Mouse (Mus musculus): ENCODE data around the gene R3hdm4.

R3hdm4 gene

DNA sequence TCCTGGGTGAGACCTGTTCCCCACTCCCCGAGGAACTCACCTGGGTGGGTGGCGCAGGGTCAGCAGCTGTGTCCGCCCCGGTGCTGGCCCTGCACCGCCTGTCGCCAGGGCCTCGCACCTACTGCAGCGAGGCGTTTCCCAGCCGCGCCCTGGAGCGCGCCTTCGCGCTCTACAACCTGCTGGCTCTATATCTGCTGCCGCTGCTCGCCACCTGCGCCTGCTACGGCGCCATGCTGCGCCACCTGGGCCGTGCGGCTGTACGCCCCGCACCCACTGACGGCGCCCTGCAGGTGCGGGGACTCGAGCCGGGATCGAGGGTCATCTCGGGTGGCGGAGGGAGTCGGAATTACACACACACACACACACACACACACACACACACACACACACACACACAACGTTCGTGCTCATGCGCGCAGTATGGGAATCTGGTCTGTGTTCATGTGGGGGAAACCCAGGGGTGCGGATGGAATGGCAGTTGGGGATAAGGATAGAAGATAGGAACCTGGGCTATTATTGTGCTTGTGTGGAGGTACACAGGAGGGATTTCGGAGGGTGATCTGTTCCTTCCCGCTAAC is at the start of gene R3hdm4:
R3hdm4 (minus strand) TSS at position 251 of the 578 bp plus-strand sequence.
- in situ Hi-C loops (cut with MboI) = loop anchor here (5.0 to 10.0 kb wide), 2 partner anchors 36 to 86 kb away; no protein-coding TSS in a partner anchor

DNA sequence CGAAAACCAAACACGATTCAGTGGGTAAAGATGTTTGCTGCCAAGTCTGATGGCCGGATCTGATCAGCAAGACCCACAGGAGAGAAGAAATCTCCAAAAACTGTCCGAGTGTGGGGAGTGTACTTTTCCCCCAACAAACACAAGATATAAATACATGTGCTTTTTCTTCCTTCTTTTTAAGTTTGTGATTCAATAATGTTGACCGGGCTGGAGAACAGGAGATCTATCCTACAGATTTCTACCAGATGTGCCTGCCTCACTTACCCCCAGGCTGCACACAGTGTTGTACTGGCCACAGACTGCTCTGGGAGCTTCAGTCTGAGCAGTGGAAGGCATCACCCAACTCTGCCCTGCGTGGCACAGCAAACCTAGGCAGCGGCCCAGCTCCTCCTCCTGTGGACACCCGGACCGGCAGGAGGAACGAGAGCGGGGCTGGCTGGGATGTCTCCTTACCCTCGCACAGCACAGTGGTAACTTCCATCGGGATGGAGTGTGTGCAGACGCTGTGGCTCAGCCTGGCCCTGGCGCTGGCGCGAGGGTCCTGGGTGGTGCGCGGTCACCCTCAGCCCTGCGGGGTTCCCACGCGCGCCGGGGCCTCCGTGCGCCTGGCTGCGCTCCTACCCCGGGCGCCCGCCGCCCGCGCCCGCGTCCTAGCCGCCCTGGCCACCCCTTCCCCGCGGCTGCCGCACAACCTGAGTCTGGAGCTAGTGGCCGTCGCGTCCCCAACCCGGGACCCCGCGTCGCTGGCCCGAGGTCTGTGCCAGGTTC is 49.6 kb upstream of the R3hdm4 start, which contains the start of gene Grin3b:
Grin3b (plus strand) TSS at position 301 of the 768 bp plus-strand sequence.
- in situ Hi-C loops (cut with MboI) = no loop called here

DNA sequence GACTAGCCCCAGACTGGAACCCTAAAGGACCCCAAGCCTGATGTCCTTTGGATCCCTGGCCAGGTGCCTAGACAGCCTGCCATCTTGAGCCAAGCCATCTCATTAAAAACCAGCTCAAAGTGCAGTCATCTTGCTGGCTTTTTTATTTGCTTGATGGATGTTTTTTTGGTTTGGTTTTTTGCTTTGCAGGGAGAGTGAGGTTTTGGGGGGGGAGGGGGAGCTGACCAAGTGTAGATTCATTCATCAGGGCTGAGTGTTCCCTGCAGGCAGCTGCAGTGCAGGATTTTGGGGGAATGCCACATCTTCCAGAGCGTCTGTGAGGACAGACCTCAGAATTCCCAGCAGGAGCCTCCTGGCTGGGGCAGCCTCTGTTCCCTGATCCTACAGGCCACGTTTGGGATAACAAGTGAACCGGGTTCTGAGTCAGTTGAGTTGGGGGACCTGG is 48.1 kb upstream of the R3hdm4 start:
- in situ Hi-C loops (cut with MboI) = no loop called here

DNA sequence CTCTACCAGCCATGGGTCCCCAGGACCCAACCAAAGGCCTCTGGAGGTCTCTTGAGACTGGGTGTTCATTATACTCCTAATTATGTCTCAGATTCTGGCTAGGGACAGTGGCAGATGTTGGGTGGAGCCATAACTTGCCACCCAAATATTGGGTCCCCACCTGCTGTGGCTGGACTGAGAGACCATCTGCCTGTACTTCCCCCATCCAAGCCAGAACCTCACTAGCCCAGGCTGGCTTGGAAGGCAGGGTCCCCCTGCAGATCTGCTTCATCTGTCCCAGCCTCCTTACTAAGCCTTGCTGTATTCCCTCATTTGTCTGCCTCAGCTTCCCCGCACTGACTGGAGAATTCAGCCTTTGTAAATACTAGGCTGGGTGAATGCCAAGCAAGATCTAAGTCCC is 47.2 kb upstream of the R3hdm4 start:
- in situ Hi-C loops (cut with MboI) = no loop called here

DNA sequence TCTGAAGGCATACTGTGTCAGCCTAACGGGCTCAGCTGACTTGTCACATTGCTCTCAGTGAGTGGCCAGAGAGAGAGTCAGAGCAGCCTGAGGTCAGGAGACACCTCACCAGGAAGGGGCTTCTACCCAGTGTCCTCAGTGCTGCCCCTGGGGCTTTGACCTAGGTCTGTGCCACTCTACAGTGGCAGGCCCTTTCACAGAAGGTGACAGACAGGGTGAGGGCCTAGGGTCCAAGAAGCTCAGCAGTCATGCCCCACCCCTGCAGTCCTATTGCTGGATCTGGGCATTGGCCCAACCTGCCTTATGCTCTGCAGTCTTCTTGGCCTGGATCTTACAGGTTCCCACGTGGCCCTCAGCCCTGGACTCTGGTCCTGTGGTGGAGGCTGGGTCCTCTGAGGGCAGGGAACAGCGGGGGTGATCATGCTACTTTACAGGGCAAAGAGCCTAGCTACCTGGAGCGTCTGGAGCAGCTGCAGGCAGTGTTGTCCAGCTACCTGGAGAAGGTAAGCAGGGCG is 45.9 kb upstream of the R3hdm4 start:
- in situ Hi-C loops (cut with MboI) = no loop called here

DNA sequence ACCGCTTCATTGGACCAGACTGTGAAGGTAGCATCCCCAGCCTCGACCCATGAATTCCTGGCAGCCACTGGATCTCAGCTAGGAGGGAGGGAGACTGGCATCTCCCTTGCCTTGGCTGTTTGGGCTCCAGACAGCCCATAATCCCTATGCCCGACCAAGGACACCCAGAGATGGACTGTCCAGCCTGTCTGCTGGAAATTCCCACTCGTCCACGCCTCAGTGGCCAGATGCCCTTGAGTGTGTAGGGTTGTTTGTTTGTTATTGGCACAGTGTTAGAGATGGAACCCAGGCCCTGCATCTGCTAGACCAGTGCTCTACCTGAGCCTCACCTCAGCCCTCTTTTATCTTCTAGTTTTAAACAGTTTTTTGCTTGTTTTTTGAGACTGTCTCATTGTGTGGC is 44.3 kb upstream of the R3hdm4 start:
- in situ Hi-C loops (cut with MboI) = no loop called here

DNA sequence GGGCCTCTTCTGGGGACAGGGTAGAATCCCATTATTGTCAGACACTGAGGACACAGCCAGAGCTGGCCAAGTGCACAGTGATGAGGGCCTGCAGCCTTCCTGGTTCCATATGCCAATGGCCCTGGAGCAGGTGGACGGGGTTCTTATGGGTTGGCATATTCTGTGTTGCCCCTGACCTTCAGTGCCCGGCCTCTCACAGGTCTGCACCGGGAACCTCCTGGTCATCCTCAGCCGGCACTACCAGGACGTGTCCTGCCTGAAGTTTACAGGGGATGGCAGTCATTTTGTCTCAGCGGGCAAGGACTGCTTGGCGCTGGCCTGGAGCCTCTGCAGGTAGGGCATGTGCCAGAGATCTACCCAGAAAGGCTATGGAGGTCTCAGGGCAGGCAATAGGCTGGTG is 43.7 kb upstream of the R3hdm4 start:
- in situ Hi-C loops (cut with MboI) = no loop called here

DNA sequence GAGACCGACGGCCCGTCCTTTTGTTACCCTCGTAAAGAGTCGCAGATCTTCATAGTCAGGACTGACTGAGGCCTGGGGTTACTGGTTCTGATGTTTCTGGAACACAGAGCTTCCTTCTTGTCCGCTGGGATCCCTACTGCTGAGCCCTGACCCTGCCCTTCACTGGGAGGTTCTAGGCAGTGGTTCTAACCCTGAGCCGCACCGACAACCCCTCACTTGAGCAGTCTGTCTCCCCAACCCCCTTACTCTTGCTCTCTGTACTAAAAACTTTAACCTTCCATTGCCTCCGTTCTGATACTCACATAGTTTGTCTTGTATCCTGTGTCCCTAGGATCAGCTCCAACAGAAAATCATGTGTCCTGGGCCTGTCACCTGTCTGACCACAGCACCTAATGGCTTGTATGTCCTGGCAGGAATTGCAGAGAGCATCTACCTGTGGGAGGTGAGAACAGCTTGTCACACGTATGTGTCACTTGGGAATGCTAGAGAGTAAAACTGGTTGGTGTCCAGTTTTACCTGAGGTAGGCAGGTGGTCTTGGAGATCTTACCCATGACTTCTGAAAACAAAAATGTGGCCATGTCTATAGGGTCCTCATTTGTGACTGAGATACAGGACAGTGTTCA is 39.8 kb upstream of the R3hdm4 start:
- in situ Hi-C loops (cut with MboI) = no loop called here

DNA sequence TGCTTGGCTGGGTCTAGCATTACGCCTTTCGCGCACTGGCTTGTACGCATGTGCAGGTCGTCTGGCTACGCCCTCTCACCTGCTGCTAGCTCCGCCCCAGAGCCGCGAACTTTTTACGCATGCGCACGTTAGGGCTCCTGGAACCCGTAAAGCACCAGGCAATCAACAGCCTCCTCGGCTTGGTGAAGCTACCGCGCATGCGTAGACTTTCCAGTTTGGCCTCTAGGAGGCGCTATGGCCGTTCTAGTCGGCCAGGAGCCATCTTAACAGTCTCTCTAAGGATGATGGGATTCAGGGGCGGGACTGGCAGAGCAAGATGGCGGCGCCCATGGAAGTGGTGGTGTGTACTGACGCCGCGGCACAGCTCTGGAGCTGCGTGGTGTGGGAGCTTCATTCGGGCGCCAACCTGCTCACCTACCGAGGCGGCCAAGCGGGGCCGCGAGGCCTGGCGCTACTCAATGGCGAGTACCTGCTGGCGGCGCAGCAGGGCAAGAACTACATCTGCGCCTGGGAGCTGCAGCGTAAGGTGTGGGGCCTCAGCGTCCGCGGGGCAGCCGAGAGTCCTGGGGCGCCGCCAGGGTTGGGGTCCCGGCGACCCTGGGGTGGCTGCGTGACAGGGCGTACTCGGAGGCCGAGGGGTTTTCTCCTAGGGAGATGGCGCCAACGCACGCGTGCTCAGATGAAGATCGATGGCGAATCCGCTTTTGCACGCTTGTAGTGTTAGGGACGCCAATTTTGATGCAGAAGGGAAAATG is 39.0 kb upstream of the R3hdm4 start, which contains the start of gene Wdr18:
Wdr18 (plus strand) TSS at position 306 of the 755 bp plus-strand sequence.
- in situ Hi-C loops (cut with MboI) = loop anchor here (5.0 to 10.0 kb wide), 3 partner anchors 38 to 125 kb away; partner anchors contain the start of genes Elane and R3hdm4

DNA sequence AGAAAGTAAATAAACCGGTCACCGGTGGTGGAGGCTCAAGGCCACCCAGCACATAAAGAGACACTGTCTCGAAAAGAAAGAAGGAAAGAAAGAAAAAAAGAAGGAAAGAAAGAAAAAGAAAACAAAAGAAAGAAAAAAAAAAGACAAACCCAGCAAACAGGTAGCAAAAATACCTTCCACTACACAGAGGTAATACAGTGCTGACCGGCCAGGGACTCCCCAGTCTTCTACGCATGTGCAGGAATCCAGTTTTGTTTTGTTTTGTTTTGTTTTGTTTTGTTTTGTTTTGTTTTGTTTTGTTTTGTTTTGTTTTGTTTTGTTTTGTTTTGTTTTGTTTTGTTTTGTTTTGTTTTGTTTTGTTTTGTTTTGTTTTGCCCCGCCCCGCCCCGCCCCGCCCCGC is 38.4 kb upstream of the R3hdm4 start:
- in situ Hi-C loops (cut with MboI) = loop anchor here (5.0 to 10.0 kb wide), 3 partner anchors 37 to 125 kb away; partner anchors contain the start of genes Elane and R3hdm4

DNA sequence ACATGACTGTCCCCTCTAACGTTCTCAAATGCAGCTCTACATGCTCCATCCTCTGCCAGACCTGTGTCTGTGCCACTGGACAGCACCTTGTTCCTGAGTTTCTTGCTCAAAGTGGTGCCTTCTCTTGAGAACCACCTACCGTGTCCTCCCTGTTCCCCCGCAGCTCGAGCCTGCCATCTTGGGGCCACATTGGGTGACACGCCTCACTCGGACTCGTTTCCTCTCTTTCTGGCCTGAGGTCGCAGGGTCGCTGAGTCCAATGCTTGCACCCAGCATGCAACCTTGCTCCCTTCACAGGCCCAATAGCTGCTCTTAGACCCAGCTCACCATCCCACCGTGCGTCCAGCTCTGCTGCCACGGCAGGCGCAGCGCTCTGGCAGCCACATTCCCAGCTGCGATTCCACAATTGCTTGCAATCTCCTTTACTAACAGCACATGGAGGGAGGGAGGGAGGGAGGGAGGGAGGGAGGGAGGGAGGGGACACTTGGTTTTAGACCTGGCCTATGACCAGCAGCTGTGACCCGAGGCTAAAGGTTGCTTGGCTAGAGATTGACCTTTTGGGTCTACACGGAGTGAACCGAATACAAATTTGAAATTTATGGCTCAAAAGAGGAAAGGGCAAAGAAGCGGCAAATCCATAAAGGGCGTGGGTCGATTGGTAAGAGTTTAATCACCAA is 37.3 kb upstream of the R3hdm4 start:
- in situ Hi-C loops (cut with MboI) = loop anchor here (5.0 to 10.0 kb wide), 3 partner anchors 36 to 123 kb away; partner anchors contain the start of genes Elane and R3hdm4

DNA sequence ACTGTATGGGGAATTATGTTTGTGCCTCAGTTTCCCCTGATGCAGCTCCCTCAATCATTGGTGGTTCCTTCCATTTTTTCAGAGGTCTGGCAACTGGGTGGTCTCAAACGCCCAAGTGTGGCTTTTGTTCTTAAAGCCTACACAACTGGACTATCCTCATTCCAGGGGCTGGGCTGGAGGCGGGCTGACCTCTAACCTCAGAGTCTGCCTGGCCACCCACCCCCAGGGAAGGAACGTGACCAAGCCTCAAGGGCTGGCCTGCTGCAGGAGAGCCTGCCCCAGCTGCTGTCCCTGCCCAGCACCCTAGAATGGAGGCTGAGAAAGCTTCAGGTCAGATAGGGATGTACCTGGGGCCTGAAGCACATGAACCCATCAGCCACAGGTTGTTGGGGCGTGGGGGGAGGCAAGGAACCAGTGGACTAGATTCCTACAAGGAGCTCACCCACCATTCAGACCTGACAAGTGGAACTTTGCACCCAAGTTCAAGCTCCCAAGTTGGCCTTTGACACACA is 35.7 kb upstream of the R3hdm4 start:
- in situ Hi-C loops (cut with MboI) = loop anchor here (5.0 to 10.0 kb wide), 3 partner anchors 34 to 122 kb away; partner anchors contain the start of genes Elane and R3hdm4

DNA sequence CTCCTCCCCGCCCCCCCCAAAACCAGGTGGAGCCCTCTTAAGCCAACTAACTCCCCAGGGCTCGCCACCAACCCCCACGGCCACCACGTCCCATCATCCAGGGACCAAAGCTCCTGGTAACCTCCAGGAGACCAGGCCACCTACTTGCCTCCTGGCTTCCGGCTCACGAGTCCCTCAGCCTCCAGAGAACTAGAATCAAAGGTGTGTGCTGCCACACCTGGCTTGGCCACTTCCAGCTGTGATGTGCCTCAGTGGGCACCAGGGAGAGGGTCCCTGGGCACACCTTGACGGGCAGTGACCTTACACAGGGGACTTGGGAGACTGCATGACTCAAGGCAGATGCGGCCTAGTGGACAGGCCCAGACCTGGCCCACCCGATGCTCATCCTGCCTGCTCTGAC is 34.7 kb upstream of the R3hdm4 start:
- in situ Hi-C loops (cut with MboI) = loop anchor here (5.0 to 10.0 kb wide), 3 partner anchors 33 to 121 kb away; partner anchors contain the start of genes Elane and R3hdm4

DNA sequence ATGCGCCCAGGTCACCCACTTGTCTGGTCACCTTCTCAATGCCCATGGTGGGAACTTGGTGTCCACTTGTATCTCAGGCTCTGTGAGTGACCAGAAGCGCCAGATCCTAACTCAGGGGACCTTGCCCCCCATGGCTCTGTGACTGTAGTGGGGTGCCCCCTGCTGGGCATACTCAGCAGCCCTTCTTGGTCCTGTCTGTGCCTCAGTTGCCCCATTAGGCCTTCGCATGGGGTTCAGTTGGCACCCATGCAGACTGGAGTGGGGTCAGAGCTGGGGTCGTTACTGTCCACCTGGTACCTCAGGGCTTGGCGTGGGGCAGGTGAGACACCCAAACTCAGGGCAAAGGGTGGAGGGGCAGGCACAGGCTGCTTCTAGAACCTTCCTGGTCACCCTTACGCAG is 32.9 kb upstream of the R3hdm4 start:
- in situ Hi-C loops (cut with MboI) = loop anchor here (10.0 kb wide), 2 partner anchors 69 to 119 kb away; partner anchors contain the start of gene Elane

DNA sequence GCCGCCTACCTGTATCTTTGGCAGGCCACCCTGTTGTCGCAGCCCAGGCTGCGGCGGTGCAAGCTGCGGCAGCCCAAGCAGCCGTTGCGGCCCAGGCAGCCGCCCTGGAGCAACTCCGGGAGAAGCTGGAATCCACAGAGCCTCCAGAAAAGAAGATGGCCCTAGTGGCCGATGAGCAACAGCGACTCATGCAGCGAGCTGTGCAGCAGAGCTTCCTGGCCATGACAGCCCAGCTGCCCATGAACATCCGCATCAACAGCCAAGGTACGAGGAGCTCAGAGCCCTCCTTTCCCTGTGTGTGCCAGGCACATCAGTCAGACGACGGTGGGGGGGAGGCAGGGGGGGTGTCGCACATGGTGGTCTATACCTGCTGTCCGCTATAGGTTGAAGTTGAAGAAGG is 29.7 kb upstream of the R3hdm4 start:
- in situ Hi-C loops (cut with MboI) = loop anchor here (10.0 kb wide), 2 partner anchors 66 to 116 kb away; partner anchors contain the start of gene Elane

DNA sequence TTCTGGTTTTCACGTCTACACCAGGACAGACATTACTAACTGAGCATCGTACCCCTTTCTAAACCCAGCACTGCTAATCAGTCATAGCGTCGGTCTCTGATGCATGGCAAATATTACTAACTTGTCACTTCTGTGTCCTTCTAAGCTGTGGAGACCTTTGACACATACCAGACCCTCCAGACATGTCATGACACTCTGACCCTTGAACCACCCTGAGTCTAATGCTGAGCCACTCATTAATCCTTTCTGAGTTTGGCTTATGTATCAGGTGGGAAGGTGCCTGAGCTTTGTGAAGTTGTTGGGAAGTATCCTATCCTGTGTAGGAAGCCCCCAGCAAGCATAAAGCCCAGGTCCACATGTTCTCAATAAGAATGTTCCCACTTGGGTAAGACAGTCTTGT is 28.9 kb upstream of the R3hdm4 start:
- in situ Hi-C loops (cut with MboI) = loop anchor here (10.0 kb wide), 2 partner anchors 65 to 115 kb away; partner anchors contain the start of gene Elane

DNA sequence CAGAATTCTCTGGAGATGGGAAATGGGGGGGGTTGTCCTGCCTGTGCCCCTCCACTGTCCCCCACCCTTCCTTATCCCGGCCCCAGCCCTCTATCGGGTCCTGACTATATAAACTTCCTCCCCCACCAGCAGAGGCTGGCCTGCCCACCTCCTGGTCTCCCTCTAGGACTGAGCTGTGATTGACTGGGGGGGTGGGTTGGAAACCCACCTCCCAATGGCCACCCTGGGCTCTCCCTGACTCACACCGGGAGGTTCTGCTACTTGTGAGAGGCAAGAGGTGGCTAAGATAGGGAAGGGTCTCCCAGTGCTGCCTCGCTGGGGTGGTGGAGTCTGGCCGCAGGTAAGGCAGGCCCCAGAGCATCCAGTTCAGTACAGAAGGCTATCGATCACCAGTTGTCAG is 26.5 kb upstream of the R3hdm4 start:
- in situ Hi-C loops (cut with MboI) = no loop called here

DNA sequence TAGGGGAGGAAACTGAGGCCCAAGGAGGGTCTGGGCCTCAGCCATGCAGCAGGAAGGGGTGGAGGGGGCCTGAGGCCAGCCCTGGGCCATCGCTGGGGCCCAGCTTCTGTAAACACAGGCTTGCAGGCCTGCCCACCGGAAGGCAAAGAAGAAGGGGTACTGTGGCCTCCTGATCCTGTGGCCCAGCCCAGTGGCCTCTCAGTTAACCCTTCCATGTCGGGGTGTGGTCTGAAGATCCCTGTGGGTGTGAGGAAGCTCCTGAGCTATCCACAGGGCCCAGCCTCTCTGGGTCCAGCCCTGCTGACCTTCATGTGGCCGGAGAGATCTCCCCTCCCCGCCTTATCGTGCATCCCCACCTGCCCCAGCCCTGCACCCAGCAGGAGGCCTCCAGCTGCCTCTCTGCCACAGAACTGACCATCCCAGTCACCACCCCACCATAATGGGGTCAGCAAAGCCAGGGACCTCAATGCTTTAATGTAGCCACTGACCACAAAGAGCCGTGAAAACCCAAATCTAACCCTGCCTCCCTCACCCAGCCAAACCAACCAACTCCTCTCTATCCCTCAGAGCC is 25.8 kb upstream of the R3hdm4 start:
- in situ Hi-C loops (cut with MboI) = no loop called here

DNA sequence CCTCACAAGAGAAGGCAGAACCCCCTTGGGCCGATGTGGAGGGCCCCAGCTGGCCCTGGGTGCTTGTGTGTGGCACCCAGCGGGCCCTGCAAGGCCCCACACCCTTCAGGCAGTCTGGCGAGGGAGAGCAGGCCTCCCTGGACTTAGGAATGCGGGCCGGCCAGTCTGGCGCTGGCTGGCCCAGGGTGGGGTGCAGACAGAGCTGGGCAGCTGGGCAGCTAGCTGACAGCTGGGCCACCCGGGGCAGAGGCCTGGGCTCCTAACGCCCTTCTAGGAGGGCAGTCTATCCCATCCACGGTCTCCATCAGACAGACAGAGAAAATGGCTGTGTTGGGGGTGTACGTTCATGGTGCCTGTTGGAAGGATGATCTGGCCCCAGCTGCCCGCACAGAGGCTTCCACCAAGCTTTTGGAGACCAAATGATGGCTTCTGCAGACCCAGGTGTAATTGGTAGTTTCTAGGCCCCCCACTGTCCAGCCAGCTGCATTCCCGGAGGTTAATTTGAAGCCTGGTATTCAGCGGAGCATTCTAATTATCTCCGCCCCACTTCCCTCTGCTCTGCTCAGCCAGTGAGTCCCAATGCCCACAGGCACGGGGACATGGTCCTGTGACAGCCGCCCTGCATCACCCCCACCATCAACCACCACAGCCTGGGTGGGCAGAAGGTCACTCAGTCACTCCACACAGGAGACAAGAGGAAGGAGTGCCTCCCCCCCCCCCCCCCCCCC is 24.7 kb upstream of the R3hdm4 start:
- in situ Hi-C loops (cut with MboI) = no loop called here

All from mature B cell (primary cell).